In genomic region chr1:40231116-40231515, GRCm38 (mm10) we compare ENCODE assay signal across 19 mouse cellular contexts. TPM values are rescaled to one million over a fixed set of nuclear protein-coding genes. Genes with fewer than 3 reads are reported as not detected.
A peak's percentile ranks its signal among the peaks of the same experiment; 100 is the strongest.
DNase-seq lines count a peak whose midpoint lies in the region; ATAC-seq and TF ChIP-seq lines count a peak whose summit lies in the region.
"Had no signal": no experiment of that assay in that cellular context is flagged by ENCODE, and none has a peak within 500 bp of the region (broad histone marks: within the 10 kb centered on the region; RNA-seq: fewer than 3 reads in every experiment).

No protein-coding gene starts in this region.

- intact Hi-C loops in heart, postnatal 14 days (cut with DNase I) = no loop called here

- no peak for DNase-seq in liver, postnatal 0 days
- DNase-seq in forebrain, embryonic 11.5 days (ENCODE audit: low spot score) = no peak
- no peak for DNase-seq in heart, postnatal 14 days
- DNase-seq: adrenal gland, adult 8-10 months; adrenal gland, postnatal 36 days; cerebellum, adult 11 months; cerebellum, adult 8-10 months; cerebellum, postnatal 25 days; gastrocnemius, postnatal 14 days had no signal

- H3K27me3 ChIP-seq in erythroblast, embryonic 14.5 days (ENCODE audit: control insufficient read depth) = no peaks in the 10 kb centered on the region; the same call in 1 of the 2 replicates
- no peaks in the 10 kb centered on the region for H3K27me3 ChIP-seq in liver, embryonic 12.5 days (replicated peaks)
- H3K27me3 ChIP-seq in liver, postnatal 0 days (ENCODE audit: insufficient read depth, low read length) = no peaks in the 10 kb centered on the region
- no peaks in the 10 kb centered on the region for H3K27me3 ChIP-seq in forebrain, embryonic 11.5 days (ENCODE audit: control insufficient read depth, insufficient read depth, low read length)
- H3K27me3 ChIP-seq: embryonic facial prominence, embryonic 13.5 days; forebrain, embryonic 12.5 days; heart, embryonic 13.5 days; hindbrain, embryonic 13.5 days had no signal

- TF ChIP-seq POLR2A in bone marrow, adult 2 months (IDR thresholded peaks at IDR 0.05; ENCODE audit: borderline replicate concordance, control insufficient read depth, low read depth, low read length) = no peak

- no peak for TF ChIP-seq EP300 in liver, postnatal 0 days (IDR thresholded peaks at IDR 0.05; ENCODE audit: low read depth)

- H3K27ac ChIP-seq in bone marrow, adult 2 months (ENCODE audit: control insufficient read depth, insufficient read depth, low read depth, low read length, poor library complexity) = peak overlapping the region; percentile 4; the same call in 1 of the 2 replicates
- H3K27ac ChIP-seq in liver, embryonic 12.5 days = peak overlapping the region; percentile 88
- H3K27ac ChIP-seq in liver, postnatal 0 days (ENCODE audit: low read depth) = peak overlapping the region; percentile 79; the same call in 1 of the 2 replicates
- H3K27ac ChIP-seq in forebrain, embryonic 11.5 days (ENCODE audit: low read depth, low read length) = no peak overlapping the region
- H3K27ac ChIP-seq: embryonic facial prominence, embryonic 13.5 days; forebrain, embryonic 12.5 days; heart, embryonic 13.5 days; hindbrain, embryonic 13.5 days; hindbrain, postnatal 0 days had no signal

- WGBS in bone marrow, adult 2 months = 79% methylated on average over 3 of the region's 3 CpGs
- 70% methylated on average over 3 of the region's 3 CpGs for WGBS in liver, embryonic 12.5 days (ENCODE audit: insufficient replicate concordance)
- 81% methylated on average over 3 of the region's 3 CpGs for WGBS in liver, postnatal 0 days (ENCODE audit: insufficient replicate concordance)
- WGBS in forebrain, embryonic 11.5 days = 85% methylated on average over 3 of the region's 3 CpGs

- H3K36me3 ChIP-seq in erythroblast, embryonic 14.5 days (ENCODE audit: control insufficient read depth) = no peaks in the 10 kb centered on the region
- H3K36me3 ChIP-seq in liver, embryonic 12.5 days = no peaks in the 10 kb centered on the region
- H3K36me3 ChIP-seq in liver, postnatal 0 days (replicated peaks; ENCODE audit: insufficient read depth, low read length) = no peaks in the 10 kb centered on the region
- H3K36me3 ChIP-seq in forebrain, embryonic 11.5 days (ENCODE audit: control insufficient read depth, insufficient read depth, low read length) = no peaks in the 10 kb centered on the region
- H3K36me3 ChIP-seq: embryonic facial prominence, embryonic 13.5 days; forebrain, embryonic 12.5 days; heart, embryonic 13.5 days; hindbrain, embryonic 13.5 days had no signal

- peak overlapping the region; percentile 52 for H3K4me2 ChIP-seq in liver, embryonic 12.5 days
- H3K4me2 ChIP-seq in liver, postnatal 0 days (ENCODE audit: low read depth, low read length) = no peak overlapping the region
- H3K4me2 ChIP-seq in forebrain, embryonic 11.5 days (ENCODE audit: low read depth, low read length, severe bottlenecking) = no peak overlapping the region
- H3K4me2 ChIP-seq: embryonic facial prominence, embryonic 13.5 days; forebrain, embryonic 12.5 days; heart, embryonic 13.5 days; hindbrain, embryonic 13.5 days had no signal

- no peaks in the 10 kb centered on the region for H3K9me3 ChIP-seq in erythroblast, embryonic 14.5 days (ENCODE audit: control insufficient read depth, low read length)
- no peaks in the 10 kb centered on the region for H3K9me3 ChIP-seq in liver, embryonic 12.5 days (replicated peaks)
- H3K9me3 ChIP-seq in liver, postnatal 0 days (ENCODE audit: low read length) = no peaks in the 10 kb centered on the region
- H3K9me3 ChIP-seq in forebrain, embryonic 11.5 days (ENCODE audit: control insufficient read depth, low read length) = no peaks in the 10 kb centered on the region
- H3K9me3 ChIP-seq: embryonic facial prominence, embryonic 13.5 days; forebrain, embryonic 12.5 days; heart, embryonic 13.5 days; hindbrain, embryonic 13.5 days had no signal

- peaks cover 2% of the 10 kb centered on the region; the same call in 1 of the 2 replicates for H3K4me1 ChIP-seq in bone marrow, adult 2 months (ENCODE audit: control insufficient read depth, insufficient read depth, low read length)
- peaks cover 48% of the 10 kb centered on the region for H3K4me1 ChIP-seq in erythroblast, embryonic 14.5 days (ENCODE audit: control insufficient read depth)
- peaks cover 51% of the 10 kb centered on the region for H3K4me1 ChIP-seq in liver, embryonic 12.5 days
- peaks cover 62% of the 10 kb centered on the region for H3K4me1 ChIP-seq in liver, postnatal 0 days (ENCODE audit: insufficient read depth)
- no peaks in the 10 kb centered on the region for H3K4me1 ChIP-seq in forebrain, embryonic 11.5 days (replicated peaks; ENCODE audit: control insufficient read depth, insufficient read depth, low read length)
- H3K4me1 ChIP-seq: forebrain, embryonic 12.5 days had no signal

- 0 out of 2 replicates have a peak, but pooled peaks have one; percentile 11 for ATAC-seq in liver, embryonic 12.5 days
- no peak for ATAC-seq in liver, postnatal 0 days
- no peak for ATAC-seq in megakaryocyte progenitor cell, adult 5-6 weeks (replicated peaks; ENCODE audit: poor library complexity)
- ATAC-seq in forebrain, embryonic 11.5 days (replicated peaks; ENCODE audit: low FRiP score) = no peak
- ATAC-seq: forebrain, embryonic 16.5 days; hindbrain, postnatal 0 days had no signal

- no peak for TF ChIP-seq CTCF in bone marrow, adult 2 months (IDR thresholded peaks at IDR 0.05; ENCODE audit: control insufficient read depth, insufficient read depth, low read length)
- TF ChIP-seq CTCF in liver, postnatal 0 days (IDR thresholded peaks at IDR 0.05; ENCODE audit: low read depth) = no peak

- H3K9ac ChIP-seq in liver, embryonic 12.5 days = no peak overlapping the region
- H3K9ac ChIP-seq in liver, postnatal 0 days (replicated peaks) = no peak overlapping the region
- H3K9ac ChIP-seq in forebrain, embryonic 11.5 days (ENCODE audit: low read length) = no peak overlapping the region
- H3K9ac ChIP-seq: embryonic facial prominence, embryonic 13.5 days; forebrain, embryonic 12.5 days; heart, embryonic 13.5 days; hindbrain, embryonic 13.5 days had no signal

- H3K4me3 ChIP-seq in bone marrow, adult 2 months (replicated peaks; ENCODE audit: control insufficient read depth, low read depth, low read length) = no peak overlapping the region
- H3K4me3 ChIP-seq in erythroblast, embryonic 14.5 days (replicated peaks) = peak overlapping the region; percentile 44
- H3K4me3 ChIP-seq in liver, embryonic 12.5 days = no peak overlapping the region
- no peak overlapping the region for H3K4me3 ChIP-seq in liver, postnatal 0 days (ENCODE audit: low read depth, low read length)
- H3K4me3 ChIP-seq in forebrain, embryonic 11.5 days (ENCODE audit: low read depth, low read length) = no peak overlapping the region
- H3K4me3 ChIP-seq: embryonic facial prominence, embryonic 13.5 days; forebrain, embryonic 12.5 days; heart, embryonic 13.5 days; hindbrain, embryonic 13.5 days had no signal

RNA-seq across cellular contexts. Expression of gene Il1r1, which starts 6.2 kb away (rescaled TPM):
- 3.3 and 4.0 TPM in 2 replicates for polyA plus RNA-seq in bone marrow, adult 2 months (2011; ENCODE audit: insufficient read depth, insufficient read length, low replicate concordance, missing spikeins)
- 0.01 TPM in 1 of 2 replicates, not detected in the other for polyA plus RNA-seq in erythroblast, embryonic 14.5 days (2012)
- polyA plus RNA-seq in liver, embryonic 12.5 days (2016; fragmentation: Nextera tagmentation; extraction: Ambion mirVana) = 15.7 and 17.8 TPM in 2 replicates
- 12.7 and 15.1 TPM in 2 replicates for polyA plus RNA-seq in liver, postnatal 0 days (2015; fragmentation: Nextera tagmentation; extraction: Ambion mirVana)
- 4.6 and 5.8 TPM in 2 replicates for total RNA-seq in megakaryocyte progenitor cell, adult 5-6 weeks (2015)
- total RNA-seq in megakaryocyte progenitor cell, adult 5-6 weeks (2017) = 3.2 and 4.7 TPM in 2 replicates
- 1.1 and 1.5 TPM in 2 replicates for polyA plus RNA-seq in forebrain, embryonic 11.5 days (2014; fragmentation: Nextera tagmentation; extraction: Ambion mirVana)
- 1 to 10 TPM; 6.9 to 7.4 TPM for total RNA-seq in heart, postnatal 14 days (2021)
